Mouse (Mus musculus): Measurements from ENCODE around the gene Gm37240. TPM values are rescaled to one million over a fixed set of nuclear protein-coding genes. Genes with fewer than 3 reads are reported as not detected.

The Gm37240 gene
- polyA plus RNA-seq, 1 experiment from 2014 or later = 1.1 TPM

DNA sequence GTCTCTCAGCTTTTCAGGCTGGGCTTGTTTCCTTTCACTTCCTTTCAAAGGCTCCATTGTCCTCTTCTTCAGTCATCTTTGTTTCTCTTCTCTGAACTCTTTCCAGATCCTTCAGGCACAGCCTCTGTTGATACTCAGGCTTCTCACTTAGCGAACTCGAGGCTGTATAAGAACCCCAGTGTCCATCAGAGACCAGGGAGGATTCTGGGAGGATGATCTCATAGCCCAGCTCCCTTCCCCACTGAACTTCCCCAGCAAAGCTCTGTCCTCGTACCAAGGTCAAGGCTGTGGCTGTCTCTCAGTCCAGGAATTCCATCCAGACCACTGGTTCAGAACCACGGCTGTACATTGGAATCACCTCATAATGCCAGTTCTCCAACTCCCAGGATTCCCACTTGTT is 1239.7 kb downstream of the Gm37240 start:
- 38% methylated on average over 4 of the region's 4 CpGs for WGBS
- Histone ChIP-seq H3K9me3 (no peaks in the 10 kb centered on the region), H3K36me3 (no peaks in the 10 kb centered on the region), H3K27ac (no peak overlapping the region), H3K9ac (no peak overlapping the region), H3K27me3 (replicated peaks) (no peaks in the 10 kb centered on the region), H3K4me2 (replicated peaks) (no peak overlapping the region), H3K4me1 (peaks cover 8% of the 10 kb centered on the region), H3K4me3 (no peak overlapping the region)
- ATAC-seq (ENCODE audit: low FRiP score, low read depth) = no peak

GRCm38 (mm10) chr3:84646331-84646845 is 1240.9 kb downstream of the Gm37240 start:
- no peak overlapping the region for H3K27ac ChIP-seq
- no peaks in the 10 kb centered on the region for H3K36me3 ChIP-seq
- H3K27me3 ChIP-seq (replicated peaks) = no peaks in the 10 kb centered on the region
- WGBS = 69% methylated on average over 8 of the region's 8 CpGs
- no peak overlapping the region for H3K4me2 ChIP-seq (replicated peaks)
- no peak overlapping the region for H3K9ac ChIP-seq
- H3K9me3 ChIP-seq = no peaks in the 10 kb centered on the region
- peaks cover 8% of the 10 kb centered on the region for H3K4me1 ChIP-seq
- H3K4me3 ChIP-seq = no peak overlapping the region
- ATAC-seq (ENCODE audit: low FRiP score, low read depth) = no peak

DNA sequence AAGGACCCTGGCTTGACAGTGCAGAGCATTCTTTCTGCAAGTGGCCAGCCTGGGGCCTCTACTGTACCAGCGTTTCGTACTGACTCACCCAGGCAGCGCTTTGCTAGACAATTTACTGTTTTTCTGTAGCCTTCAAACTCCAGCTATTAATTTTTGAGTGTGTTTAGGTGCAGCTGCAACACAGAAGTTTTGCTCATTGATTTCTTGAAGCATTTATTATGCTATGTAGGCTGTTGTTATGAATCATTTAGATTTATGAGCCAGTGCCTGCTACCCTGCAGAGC is 1241.4 kb downstream of the Gm37240 start:
- ATAC-seq (ENCODE audit: low FRiP score, low read depth) = no peak

DNA sequence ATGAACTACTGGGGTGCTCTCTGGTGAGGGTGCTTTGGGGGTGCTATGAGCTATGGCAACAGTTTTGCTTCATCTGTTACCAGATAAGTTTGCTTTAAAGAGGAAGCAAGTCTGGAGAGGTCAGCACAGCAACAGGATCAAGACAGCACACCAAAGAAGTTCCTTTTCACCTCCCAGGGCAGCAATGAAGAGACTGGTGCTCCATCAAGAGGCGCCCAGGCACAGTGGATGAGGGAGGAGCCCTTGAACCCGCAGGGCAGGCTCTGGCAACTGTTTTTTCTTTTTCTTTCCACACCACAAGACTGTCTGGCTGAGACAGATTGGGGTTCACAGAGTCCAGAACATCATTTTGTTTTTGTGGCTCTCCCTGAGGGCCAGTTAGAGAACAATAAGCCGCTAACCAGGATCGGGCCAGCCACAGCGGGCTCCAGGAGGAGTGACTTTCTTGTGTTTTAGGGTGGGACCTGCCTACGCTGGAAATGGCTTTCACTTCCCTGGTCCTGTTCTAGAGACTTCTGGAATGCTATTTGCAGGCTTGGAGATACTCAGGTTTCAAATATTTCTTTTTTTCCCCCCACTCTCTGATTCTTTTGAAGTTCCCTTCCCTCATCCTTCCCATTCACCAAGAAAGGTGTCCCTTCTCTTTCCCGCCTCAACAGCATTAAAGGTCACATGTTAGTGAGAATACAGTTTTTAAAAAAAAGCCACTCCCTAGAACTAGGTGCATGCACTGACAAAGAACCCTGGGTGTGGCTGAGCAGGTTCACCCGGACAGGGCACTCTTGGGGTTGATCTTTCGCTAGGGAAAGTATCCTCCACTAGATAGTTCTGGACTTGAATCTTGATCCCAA is 1241.9 kb downstream of the Gm37240 start:
- no peak for ATAC-seq (ENCODE audit: low FRiP score, low read depth)
- 79% methylated on average over 9 of the region's 9 CpGs for WGBS
- Histone ChIP-seq H3K36me3 (no peaks in the 10 kb centered on the region), H3K27me3 (replicated peaks) (no peaks in the 10 kb centered on the region), H3K4me1 (peaks cover 8% of the 10 kb centered on the region), H3K4me3 (no peak overlapping the region), H3K9me3 (no peaks in the 10 kb centered on the region), H3K4me2 (replicated peaks) (no peak overlapping the region), H3K9ac (no peak overlapping the region), H3K27ac (no peak overlapping the region)

More for the DNA sequence above, 1241.4 kb downstream of the Gm37240 start:
- Histone ChIP-seq H3K4me3 (no peak overlapping the region), H3K4me2 (replicated peaks) (no peak overlapping the region), H3K9me3 (no peaks in the 10 kb centered on the region), H3K4me1 (peaks cover 8% of the 10 kb centered on the region), H3K36me3 (no peaks in the 10 kb centered on the region), H3K27me3 (replicated peaks) (no peaks in the 10 kb centered on the region), H3K27ac (no peak overlapping the region), H3K9ac (no peak overlapping the region)
- 68% methylated on average over 3 of the region's 3 CpGs for WGBS

DNA sequence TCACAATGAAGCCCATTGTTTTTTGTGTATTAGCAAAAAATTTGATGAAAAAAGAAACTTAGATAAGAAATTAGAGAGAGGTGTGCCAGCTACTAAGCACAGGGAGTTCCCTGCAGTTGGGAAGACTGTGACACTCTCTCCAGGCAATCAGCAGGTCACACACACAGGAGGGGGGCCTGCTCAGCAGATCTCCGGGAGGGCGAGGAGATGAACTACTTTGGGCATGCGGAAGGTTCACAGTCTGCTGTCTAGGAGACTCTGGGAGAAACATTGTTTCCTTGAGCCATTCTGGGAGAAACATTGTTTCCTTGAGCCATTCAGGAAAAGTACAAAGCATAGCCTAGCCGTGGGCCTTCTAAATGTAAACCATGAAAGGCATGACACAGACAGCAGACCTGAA is 1244.4 kb downstream of the Gm37240 start:
- WGBS = 50% methylated on average over 4 of the region's 4 CpGs
- Histone ChIP-seq H3K9me3 (no peaks in the 10 kb centered on the region), H3K9ac (no peak overlapping the region), H3K4me1 (peaks cover 8% of the 10 kb centered on the region), H3K27ac (no peak overlapping the region), H3K4me3 (no peak overlapping the region), H3K4me2 (replicated peaks) (no peak overlapping the region), H3K36me3 (no peaks in the 10 kb centered on the region), H3K27me3 (replicated peaks) (no peaks in the 10 kb centered on the region)
- ATAC-seq (ENCODE audit: low FRiP score, low read depth) = no peak

GRCm38 (mm10) chr3:84641391-84641790 is 1245.9 kb downstream of the Gm37240 start:
- no peaks in the 10 kb centered on the region for H3K9me3 ChIP-seq
- H3K9ac ChIP-seq = no peak overlapping the region
- ATAC-seq (ENCODE audit: low FRiP score, low read depth) = no peak
- H3K4me3 ChIP-seq = no peak overlapping the region
- no peaks in the 10 kb centered on the region for H3K27me3 ChIP-seq (replicated peaks)
- no peak overlapping the region for H3K4me2 ChIP-seq (replicated peaks)
- H3K36me3 ChIP-seq = no peaks in the 10 kb centered on the region
- no peak overlapping the region for H3K27ac ChIP-seq
- 89% methylated on average over 2 of the region's 2 CpGs for WGBS
- H3K4me1 ChIP-seq = peaks cover 8% of the 10 kb centered on the region

GRCm38 (mm10) chr3:84640536-84640935 is 1246.8 kb downstream of the Gm37240 start:
- H3K4me3 ChIP-seq = no peak overlapping the region
- no peak for ATAC-seq (ENCODE audit: low FRiP score, low read depth)
- H3K27me3 ChIP-seq (replicated peaks) = no peaks in the 10 kb centered on the region
- H3K36me3 ChIP-seq = no peaks in the 10 kb centered on the region
- 41% methylated on average over 6 of the region's 6 CpGs for WGBS
- H3K9me3 ChIP-seq = no peaks in the 10 kb centered on the region
- no peak overlapping the region for H3K27ac ChIP-seq
- no peak overlapping the region for H3K4me2 ChIP-seq (replicated peaks)
- no peak overlapping the region for H3K9ac ChIP-seq
- H3K4me1 ChIP-seq = no peaks in the 10 kb centered on the region

DNA sequence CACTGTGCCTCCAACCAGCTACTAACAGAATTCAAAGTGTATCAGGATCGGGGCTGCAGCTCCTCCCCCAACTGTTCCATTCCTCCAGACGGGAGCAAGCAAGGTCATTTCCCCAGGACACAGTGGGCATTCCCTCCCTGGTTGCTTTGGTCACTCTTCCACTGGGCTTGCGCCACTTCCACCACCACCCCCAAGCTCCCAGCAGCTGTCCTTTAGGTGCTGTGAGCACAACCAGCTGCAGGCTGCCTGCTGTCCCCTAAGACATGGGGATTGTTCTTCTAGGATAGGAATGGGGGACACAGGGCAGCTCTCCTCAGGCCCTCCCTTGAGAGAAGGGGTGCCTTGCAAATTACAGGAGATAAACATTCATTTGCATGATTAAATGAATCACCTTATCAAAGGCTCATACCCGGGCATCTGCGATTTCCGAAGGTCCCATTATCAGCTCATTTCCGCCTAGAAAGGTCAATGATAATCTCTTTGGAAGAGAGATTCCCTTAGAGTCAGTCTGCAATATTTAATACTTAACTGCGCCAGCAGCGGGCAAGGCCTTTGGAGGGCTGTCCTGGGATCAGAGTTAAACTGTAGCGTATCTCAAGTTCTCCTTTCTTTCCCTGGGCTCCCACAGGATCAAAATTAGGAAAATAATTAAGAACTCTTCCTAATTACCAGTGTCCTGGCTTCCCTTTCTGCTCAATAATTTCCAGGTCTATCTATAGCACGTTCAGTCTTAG is 1247.4 kb downstream of the Gm37240 start:
- H3K27me3 ChIP-seq (replicated peaks) = no peaks in the 10 kb centered on the region
- H3K27ac ChIP-seq = no peak overlapping the region
- H3K4me1 ChIP-seq = no peaks in the 10 kb centered on the region
- no peaks in the 10 kb centered on the region for H3K36me3 ChIP-seq
- ATAC-seq (ENCODE audit: low FRiP score, low read depth) = no peak
- H3K4me3 ChIP-seq = no peak overlapping the region
- H3K9me3 ChIP-seq = no peaks in the 10 kb centered on the region
- H3K4me2 ChIP-seq (replicated peaks) = no peak overlapping the region
- 47% methylated on average over 11 of the region's 11 CpGs for WGBS
- no peak overlapping the region for H3K9ac ChIP-seq

- no peak overlapping the region for H3K4me3 ChIP-seq
- WGBS = 79% methylated on average over 4 of the region's 4 CpGs
- H3K4me2 ChIP-seq (replicated peaks) = no peak overlapping the region
- no peaks in the 10 kb centered on the region for H3K9me3 ChIP-seq
- H3K9ac ChIP-seq = no peak overlapping the region
- H3K27me3 ChIP-seq (replicated peaks) = no peaks in the 10 kb centered on the region
- H3K4me1 ChIP-seq = no peaks in the 10 kb centered on the region
- H3K27ac ChIP-seq = no peak overlapping the region
- ATAC-seq (ENCODE audit: low FRiP score, low read depth) = no peak
- H3K36me3 ChIP-seq = no peaks in the 10 kb centered on the region
Observed at GRCm38 (mm10) chr3:84638858-84639257, 1248.5 kb downstream of the Gm37240 start.

- H3K9ac ChIP-seq = no peak overlapping the region
- H3K4me2 ChIP-seq (replicated peaks) = no peak overlapping the region
- H3K4me1 ChIP-seq = no peaks in the 10 kb centered on the region
- H3K9me3 ChIP-seq = no peaks in the 10 kb centered on the region
- 69% methylated on average over 12 of the region's 12 CpGs for WGBS
- H3K27me3 ChIP-seq (replicated peaks) = no peaks in the 10 kb centered on the region
- H3K36me3 ChIP-seq = no peaks in the 10 kb centered on the region
- H3K4me3 ChIP-seq = no peak overlapping the region
- no peak overlapping the region for H3K27ac ChIP-seq
- no peak for ATAC-seq (ENCODE audit: low FRiP score, low read depth)
Observed at GRCm38 (mm10) chr3:84637890-84638578, 1249.3 kb downstream of the Gm37240 start.

DNA sequence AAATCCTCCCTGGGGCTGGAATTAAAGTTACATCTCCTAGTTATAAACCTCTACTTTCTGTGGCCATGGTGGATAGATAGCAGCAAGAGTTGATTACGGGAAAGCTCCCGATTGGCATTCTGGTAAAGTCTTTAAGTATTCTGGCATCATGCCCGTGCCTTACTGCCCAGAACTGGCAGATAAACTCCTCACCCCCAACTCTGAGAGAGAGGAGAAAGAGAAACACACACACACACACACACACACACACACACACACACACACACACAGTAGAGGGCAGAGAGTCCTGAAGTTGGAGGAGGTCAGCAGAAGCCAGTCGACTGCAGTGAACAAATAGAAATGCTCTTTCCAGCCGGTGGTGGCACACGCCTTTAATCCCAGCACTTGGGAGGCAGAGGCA is 1250.2 kb downstream of the Gm37240 start:
- Histone ChIP-seq H3K9me3 (no peaks in the 10 kb centered on the region), H3K27me3 (replicated peaks) (no peaks in the 10 kb centered on the region), H3K36me3 (no peaks in the 10 kb centered on the region), H3K9ac (no peak overlapping the region), H3K4me1 (no peaks in the 10 kb centered on the region), H3K4me3 (no peak overlapping the region), H3K4me2 (replicated peaks) (no peak overlapping the region), H3K27ac (no peak overlapping the region)
- ATAC-seq (ENCODE audit: low FRiP score, low read depth) = no peak
- WGBS = 81% methylated on average over 6 of the region's 6 CpGs

- 95% methylated on average over 9 of the region's 9 CpGs for WGBS
- Histone ChIP-seq H3K9me3 (no peaks in the 10 kb centered on the region), H3K4me3 (no peak overlapping the region), H3K27ac (no peak overlapping the region), H3K36me3 (no peaks in the 10 kb centered on the region), H3K9ac (no peak overlapping the region), H3K4me1 (no peaks in the 10 kb centered on the region), H3K27me3 (replicated peaks) (no peaks in the 10 kb centered on the region), H3K4me2 (replicated peaks) (no peak overlapping the region)
- ATAC-seq (ENCODE audit: low FRiP score, low read depth) = no peak
Observed at GRCm38 (mm10) chr3:84631586-84631985, 1255.7 kb downstream of the Gm37240 start.

All from neural tube, embryonic 12.5 days (tissue).